Mouse (Mus musculus) liver, embryonic 15.5 days (tissue): Measurements from ENCODE around the gene Filip1l. TPM values are rescaled to one million over a fixed set of nuclear protein-coding genes. Genes with fewer than 3 reads are reported as not detected.

ENCODE experiments used
- ATAC-seq: fragments of 200-750 bp; cut with Nextera tagmentation; 2 replicates; pipeline ENCODE4 v1.8.0; 2017; ENCODE audit warnings: moderate number of reproducible peaks, mild to moderate bottlenecking, moderate library complexity; ENCODE audit not compliant: insufficient read depth
- H3K27ac ChIP-seq: fragments of 300-500 bp; sonication (generic); replicated peaks from 2 replicates; pipeline ENCODE4 v1.5.1; 2015; ENCODE audit warnings: mild to moderate bottlenecking, inconsistent platforms
- H3K27me3 ChIP-seq: fragments of 300-500 bp; sonication (generic); 2 replicates; pipeline ENCODE4 v1.6.1; 2015; ENCODE audit warnings: mild to moderate bottlenecking, inconsistent platforms
- H3K36me3 ChIP-seq: fragments of 300-500 bp; sonication (generic); replicated peaks from 2 replicates; pipeline ENCODE4 v1.6.1; 2015; ENCODE audit warnings: moderate library complexity, mild to moderate bottlenecking, inconsistent platforms
- H3K4me1 ChIP-seq: fragments of 300-500 bp; sonication (generic); replicated peaks from 2 replicates; pipeline ENCODE4 v1.6.1; 2015; ENCODE audit warnings: inconsistent platforms
- H3K4me2 ChIP-seq: fragments of 300-500 bp; sonication (generic); 2 replicates; pipeline ENCODE4 v1.6.1; 2015; ENCODE audit warnings: moderate library complexity, mild to moderate bottlenecking, inconsistent platforms
- H3K4me3 ChIP-seq: fragments of 300-500 bp; sonication (generic); replicated peaks from 2 replicates; pipeline ENCODE4 v1.5.1; 2015; ENCODE audit warnings: mild to moderate bottlenecking, inconsistent platforms
- H3K9ac ChIP-seq: fragments of 300-500 bp; sonication (generic); 2 replicates; pipeline ENCODE4 v1.6.1; 2015; ENCODE audit warnings: moderate library complexity, mild to moderate bottlenecking, inconsistent platforms
- H3K9me3 ChIP-seq: fragments of 300-500 bp; sonication (generic); replicated peaks from 2 replicates; pipeline ENCODE4 v1.6.1; 2016; ENCODE audit warnings: inconsistent platforms
- WGBS: fragments of 180-500 bp; shearing (Covaris S2); methylation state at CpG from one replicate; pipeline ENCODE4 v1.1.7; 2015; ENCODE audit warnings: mixed read lengths; ENCODE audit not compliant: insufficient replicate concordance; 5-methylcytosine and 5-hydroxymethylcytosine counted together
- polyA plus RNA-seq: library from polyadenylated mRNA; unstranded; fragments of >200 nt; fragmentation: Nextera tagmentation; extraction: Ambion mirVana; gene quantifications from 2 replicates; pipeline ENCODE4 v1.2.1, GENCODE M21; 2015

Filip1l gene
- polyA plus RNA-seq, 1 experiment from 2014 or later, result 3.6 TPM

GRCm38 (mm10) chr16:57485265-57485664, 132.4 kb downstream of the Filip1l start:
- H3K9ac ChIP-seq, result no peak overlapping the region
- no peaks in the 10 kb centered on the region for H3K9me3 ChIP-seq
- H3K27ac ChIP-seq, result no peak overlapping the region
- WGBS, result 61% methylated on average over 9 of the region's 9 CpGs
- no peak for ATAC-seq
- no peaks in the 10 kb centered on the region for H3K36me3 ChIP-seq
- H3K4me3 ChIP-seq, result no peak overlapping the region
- H3K4me2 ChIP-seq, result no peak overlapping the region
- no peaks in the 10 kb centered on the region for H3K4me1 ChIP-seq
- H3K27me3 ChIP-seq, result no peaks in the 10 kb centered on the region

- no peak overlapping the region for H3K4me3 ChIP-seq
- H3K4me1 ChIP-seq, result no peaks in the 10 kb centered on the region
- no peak overlapping the region for H3K27ac ChIP-seq
- no peak for ATAC-seq
- no peaks in the 10 kb centered on the region for H3K36me3 ChIP-seq
- WGBS, result 63% methylated on average over 5 of the region's 5 CpGs
- no peaks in the 10 kb centered on the region for H3K9me3 ChIP-seq
- H3K27me3 ChIP-seq, result no peaks in the 10 kb centered on the region
- H3K9ac ChIP-seq, result no peak overlapping the region
- H3K4me2 ChIP-seq, result no peak overlapping the region
Measured at GRCm38 (mm10) chr16:57486266-57486665, 133.4 kb downstream of the Filip1l start.

- no peak overlapping the region for H3K27ac ChIP-seq
- no peaks in the 10 kb centered on the region for H3K36me3 ChIP-seq
- H3K4me1 ChIP-seq, result no peaks in the 10 kb centered on the region
- no peak for ATAC-seq
- no peaks in the 10 kb centered on the region for H3K9me3 ChIP-seq
- no peaks in the 10 kb centered on the region for H3K27me3 ChIP-seq
- H3K4me2 ChIP-seq, result no peak overlapping the region
- no peak overlapping the region for H3K4me3 ChIP-seq
- no peak overlapping the region for H3K9ac ChIP-seq
Measured at GRCm38 (mm10) chr16:57488661-57489060, 135.8 kb downstream of the Filip1l start.

GRCm38 (mm10) chr16:57490691-57491090, 137.8 kb downstream of the Filip1l start:
- no peaks in the 10 kb centered on the region for H3K9me3 ChIP-seq
- no peak overlapping the region for H3K4me3 ChIP-seq
- H3K36me3 ChIP-seq, result no peaks in the 10 kb centered on the region
- H3K27me3 ChIP-seq, result no peaks in the 10 kb centered on the region
- no peak overlapping the region for H3K27ac ChIP-seq
- WGBS, result 79% methylated on average over 8 of the region's 8 CpGs
- ATAC-seq, result no peak
- no peak overlapping the region for H3K9ac ChIP-seq
- no peak overlapping the region for H3K4me2 ChIP-seq
- H3K4me1 ChIP-seq, result no peaks in the 10 kb centered on the region

- no peaks in the 10 kb centered on the region for H3K27me3 ChIP-seq
- no peaks in the 10 kb centered on the region for H3K36me3 ChIP-seq
- no peak overlapping the region for H3K27ac ChIP-seq
- no peaks in the 10 kb centered on the region for H3K9me3 ChIP-seq
- H3K9ac ChIP-seq, result no peak overlapping the region
- 75% methylated on average over 4 of the region's 4 CpGs for WGBS
- H3K4me2 ChIP-seq, result no peak overlapping the region
- H3K4me3 ChIP-seq, result no peak overlapping the region
- ATAC-seq, result no peak
- no peaks in the 10 kb centered on the region for H3K4me1 ChIP-seq
Measured at GRCm38 (mm10) chr16:57491853-57492252, 139.0 kb downstream of the Filip1l start.

GRCm38 (mm10) chr16:57495476-57496203, 142.7 kb downstream of the Filip1l start:
- Histone ChIP-seq H3K4me3 (no peak overlapping the region), H3K36me3 (no peaks in the 10 kb centered on the region), H3K9ac (no peak overlapping the region), H3K27me3 (no peaks in the 10 kb centered on the region), H3K9me3 (no peaks in the 10 kb centered on the region), H3K4me2 (no peak overlapping the region), H3K4me1 (no peaks in the 10 kb centered on the region), H3K27ac (no peak overlapping the region)
- no peak for ATAC-seq
- WGBS, result 70% methylated on average over 10 of the region's 10 CpGs

- Histone ChIP-seq H3K36me3 (no peaks in the 10 kb centered on the region), H3K9ac (no peak overlapping the region), H3K27ac (no peak overlapping the region), H3K4me3 (no peak overlapping the region), H3K4me2 (no peak overlapping the region), H3K4me1 (no peaks in the 10 kb centered on the region), H3K9me3 (no peaks in the 10 kb centered on the region), H3K27me3 (no peaks in the 10 kb centered on the region)
- 73% methylated on average over 10 of the region's 10 CpGs for WGBS
- ATAC-seq, result no peak
Measured at GRCm38 (mm10) chr16:57496437-57497173, 143.7 kb downstream of the Filip1l start.

GRCm38 (mm10) chr16:57500851-57501250, 148.0 kb downstream of the Filip1l start:
- no peaks in the 10 kb centered on the region for H3K9me3 ChIP-seq

GRCm38 (mm10) chr16:57502230-57502629, 149.3 kb downstream of the Filip1l start:
- Histone ChIP-seq H3K4me1 (no peaks in the 10 kb centered on the region), H3K4me2 (no peak overlapping the region), H3K9me3 (no peaks in the 10 kb centered on the region), H3K36me3 (no peaks in the 10 kb centered on the region), H3K27ac (no peak overlapping the region), H3K4me3 (no peak overlapping the region), H3K27me3 (no peaks in the 10 kb centered on the region), H3K9ac (no peak overlapping the region)
- no peak for ATAC-seq
- WGBS, result 41% methylated on average over 2 of the region's 2 CpGs

More at GRCm38 (mm10) chr16:57500851-57501250, 148.0 kb downstream of the Filip1l start:
- Histone ChIP-seq H3K4me3 (no peak overlapping the region), H3K4me1 (no peaks in the 10 kb centered on the region), H3K36me3 (no peaks in the 10 kb centered on the region), H3K27me3 (no peaks in the 10 kb centered on the region), H3K9ac (no peak overlapping the region), H3K4me2 (no peak overlapping the region), H3K27ac (no peak overlapping the region)
- no peak for ATAC-seq
- 33% methylated on average over 3 of the region's 3 CpGs for WGBS

GRCm38 (mm10) chr16:57502761-57503160, 149.9 kb downstream of the Filip1l start:
- no peak overlapping the region for H3K4me2 ChIP-seq
- H3K27ac ChIP-seq, result no peak overlapping the region
- H3K36me3 ChIP-seq, result no peaks in the 10 kb centered on the region
- H3K9me3 ChIP-seq, result no peaks in the 10 kb centered on the region
- no peak overlapping the region for H3K9ac ChIP-seq
- H3K27me3 ChIP-seq, result no peaks in the 10 kb centered on the region
- ATAC-seq, result no peak
- no peaks in the 10 kb centered on the region for H3K4me1 ChIP-seq
- no peak overlapping the region for H3K4me3 ChIP-seq
- 41% methylated on average over 5 of the region's 5 CpGs for WGBS

- Histone ChIP-seq H3K9me3 (no peaks in the 10 kb centered on the region), H3K27me3 (no peaks in the 10 kb centered on the region), H3K4me3 (no peak overlapping the region), H3K36me3 (no peaks in the 10 kb centered on the region), H3K9ac (no peak overlapping the region), H3K27ac (no peak overlapping the region), H3K4me2 (no peak overlapping the region), H3K4me1 (no peaks in the 10 kb centered on the region)
- WGBS, result 54% methylated on average over 4 of the region's 4 CpGs
- no peak for ATAC-seq
Measured at GRCm38 (mm10) chr16:57504728-57505127, 151.8 kb downstream of the Filip1l start.
